Mouse (Mus musculus) spleen, postnatal 0 days (tissue): ENCODE measurements around the gene Myh15. TPM values are rescaled to one million over a fixed set of nuclear protein-coding genes. Genes with fewer than 3 reads are reported as not detected.

Experiments
- polyA plus RNA-seq: library from polyadenylated mRNA; unstranded; fragments of >200 nt; fragmentation: Nextera tagmentation; extraction: Ambion mirVana; gene quantifications from 2 replicates; pipeline ENCODE4 v1.2.1, GENCODE M21; 2015

The Myh15 gene
- 0.01 TPM in 1 of 2 replicates, not detected in the other for polyA plus RNA-seq

DNA sequence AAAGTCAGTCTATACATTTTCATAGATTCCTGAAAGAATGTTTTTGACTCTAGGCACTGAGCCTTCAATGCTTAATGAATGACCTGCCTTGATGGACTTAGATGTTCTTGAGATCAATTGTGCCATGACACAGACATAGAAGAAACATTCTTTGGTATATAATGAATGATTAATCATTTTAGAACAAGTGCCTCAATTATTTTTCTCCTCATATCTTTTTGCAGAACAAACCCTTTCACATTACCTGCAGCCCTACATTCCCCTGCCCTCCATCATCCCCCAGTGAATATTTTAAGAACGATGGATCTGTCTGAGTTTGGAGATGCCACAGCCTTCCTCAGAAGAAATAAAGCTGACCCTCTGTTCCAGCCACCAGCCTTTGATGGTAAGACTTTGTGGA is at the start of gene Myh15:
Gene Myh15, plus strand, starts transcription at position 301 of the 400 bp plus-strand sequence.

Other genes with a start within 250 kb of the Myh15 start
- gene Retnlb, start 240.6 kb upstream of the Myh15 start, polyA plus RNA-seq, result not detected in 2 replicates
- not detected in 2 replicates for gene Retnla, start 214.9 kb upstream of the Myh15 start, polyA plus RNA-seq
- 1,207 and 1,458 TPM in 2 replicates for gene Retnlg, start 184.9 kb upstream of the Myh15 start, polyA plus RNA-seq
- 7.1 and 7.5 TPM in 2 replicates for gene Dzip3, start 63.3 kb upstream of the Myh15 start, polyA plus RNA-seq
- 16.9 and 19.1 TPM in 2 replicates for gene Cip2a, start 63.3 kb upstream of the Myh15 start, polyA plus RNA-seq